Mouse (Mus musculus): ENCODE results near the gene Arhgdig. TPM values are rescaled to one million over a fixed set of nuclear protein-coding genes. Genes with fewer than 3 reads are reported as not detected.

Arhgdig gene
- 31.2 and 41.8 TPM in 2 replicates for polyA plus RNA-seq (2012)

DNA sequence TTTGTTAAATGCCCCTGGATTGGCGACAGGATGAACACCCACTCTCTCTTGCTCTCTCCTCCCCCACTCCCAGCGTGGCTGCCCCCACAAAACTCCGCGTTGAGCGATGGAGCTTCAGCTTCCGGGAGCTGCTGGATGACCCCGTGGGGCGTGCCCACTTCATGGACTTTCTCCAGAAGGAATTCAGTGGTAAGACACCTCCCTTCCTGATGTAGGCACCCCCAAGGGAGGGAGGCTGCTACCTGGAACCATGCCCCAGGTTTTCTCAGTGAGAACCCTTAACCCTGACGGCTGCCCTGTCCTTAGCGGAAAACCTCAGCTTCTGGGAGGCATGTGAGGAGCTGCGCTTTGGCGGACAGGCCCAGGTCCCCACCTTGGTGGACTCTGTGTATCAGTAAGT, at the start of gene Arhgdig:
Gene Arhgdig, minus strand, starts transcription at position 101 of the 400 bp plus-strand sequence.
- no peak for TF ChIP-seq GATA1 (IDR thresholded peaks at IDR 0.05; ENCODE audit: low read length)

- no peak for TF ChIP-seq GATA1 (IDR thresholded peaks at IDR 0.05; ENCODE audit: low read length)
These were observed 47.7 kb upstream of the Arhgdig start for GRCm38 (mm10) chr17:26255313-26255712.

GRCm38 (mm10) chr17:26253399-26253798, 45.8 kb upstream of the Arhgdig start:
- TF ChIP-seq GATA1 (IDR thresholded peaks at IDR 0.05; ENCODE audit: low read length) = no peak

DNA sequence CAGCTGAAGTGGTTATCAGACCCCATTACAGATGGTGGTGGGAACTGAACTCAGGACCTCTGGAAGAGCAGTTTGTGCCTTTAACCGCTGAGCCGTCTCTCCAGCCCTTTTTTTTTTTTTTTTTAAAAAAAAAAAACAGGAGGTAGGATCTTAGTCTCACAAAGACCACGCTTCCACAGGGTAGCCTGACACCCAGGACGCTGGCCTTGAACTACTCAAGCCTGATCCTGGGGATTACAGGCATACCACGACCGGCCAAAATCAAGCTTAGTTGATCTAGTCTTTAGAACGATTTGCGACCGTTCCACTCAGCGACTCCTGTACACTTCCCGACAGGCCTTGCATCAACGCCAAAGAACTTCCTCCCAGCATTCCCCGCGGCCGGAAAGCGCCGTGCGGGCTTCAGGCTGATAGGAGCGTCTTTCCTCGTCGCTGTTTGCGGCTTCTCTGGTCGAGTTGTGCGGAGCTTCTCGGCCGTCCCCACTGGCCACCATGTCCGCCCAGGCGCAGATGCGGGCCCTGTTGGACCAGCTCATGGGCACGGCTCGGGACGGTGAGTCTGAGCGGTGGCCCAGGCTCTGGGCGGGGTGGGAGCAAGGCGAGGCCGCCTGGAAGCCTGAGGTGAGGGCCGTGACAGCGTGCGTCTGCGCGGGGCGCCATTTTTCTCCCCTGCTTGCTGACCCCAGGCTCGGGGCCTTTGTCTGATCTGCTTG, 45.1 kb upstream of the Arhgdig start, which contains the start of gene Luc7l:
Gene Luc7l, plus strand, starts transcription at position 358 of the 713 bp plus-strand sequence.
- no peak for TF ChIP-seq GATA1 (IDR thresholded peaks at IDR 0.05; ENCODE audit: low read length)

DNA sequence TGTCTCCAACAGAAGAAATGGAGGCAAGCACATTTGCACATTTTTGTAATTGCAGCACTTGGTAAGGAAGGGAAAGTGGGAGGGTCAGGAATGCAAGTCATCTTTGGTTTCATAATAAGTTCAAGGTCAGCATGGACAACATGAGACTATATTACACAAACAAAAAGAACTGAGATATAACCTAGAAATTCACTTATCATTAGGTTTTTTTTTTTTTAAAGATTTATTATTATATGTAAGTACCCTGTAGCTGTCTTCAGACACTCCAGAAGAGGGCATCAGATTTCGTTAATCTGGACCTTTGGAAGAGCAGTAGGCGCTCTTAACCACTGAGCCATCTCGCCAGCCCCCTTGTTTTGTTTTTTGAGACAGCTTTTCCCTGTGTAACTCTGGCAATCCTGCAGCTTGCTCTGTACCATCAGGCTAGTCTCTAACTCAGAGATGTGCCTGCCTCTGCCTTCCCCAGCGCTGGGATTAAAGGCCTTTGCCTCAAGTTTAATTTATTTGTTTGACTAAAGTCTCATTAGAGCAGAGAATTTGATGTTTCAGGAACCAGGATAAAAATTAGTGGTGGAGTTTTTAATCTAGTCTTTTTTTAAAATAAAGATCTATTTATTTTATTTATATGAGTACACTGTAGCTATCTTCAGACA, 44.4 kb upstream of the Arhgdig start:
- TF ChIP-seq GATA1 (IDR thresholded peaks at IDR 0.05; ENCODE audit: low read length) = no peak

DNA sequence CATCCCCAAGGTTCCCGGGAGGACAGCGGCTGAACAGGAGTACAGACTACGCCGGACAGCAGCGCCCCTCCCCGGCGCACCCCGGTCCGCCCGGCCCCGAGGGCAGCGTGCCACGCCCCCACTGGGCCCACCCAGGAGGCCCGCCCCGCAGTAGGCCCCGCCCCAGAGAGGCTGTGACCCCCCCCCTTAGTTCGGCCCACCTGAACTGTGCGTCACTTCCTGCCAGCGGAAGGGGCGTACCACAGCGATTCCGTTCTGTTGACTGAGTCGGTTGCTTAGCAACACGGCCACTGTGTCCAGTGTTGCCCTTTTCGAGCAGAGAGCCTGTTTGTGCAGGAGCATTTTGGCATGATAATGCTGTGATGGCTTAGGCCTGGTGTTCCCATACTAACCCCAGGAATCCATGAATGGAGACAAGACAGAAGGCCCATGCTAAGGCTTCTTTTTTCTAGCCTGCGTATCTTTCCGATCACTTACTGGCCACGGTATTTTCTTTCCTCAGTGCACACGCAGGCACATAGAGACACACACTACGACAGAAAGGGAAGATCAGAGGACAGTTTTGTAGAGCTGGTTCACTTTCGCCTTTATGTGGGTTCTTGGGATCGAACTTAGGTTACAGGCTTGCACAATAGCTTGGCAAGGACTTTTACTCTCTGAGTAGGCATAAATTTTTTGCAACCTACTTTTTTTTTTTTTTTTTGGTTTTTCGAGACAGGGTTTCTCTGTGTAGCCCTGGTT, 36.7 kb upstream of the Arhgdig start, which contains the start of gene Fam234a:
Gene Fam234a, minus strand, starts transcription at position 142 of the 741 bp plus-strand sequence.
- no peak for TF ChIP-seq GATA1 (IDR thresholded peaks at IDR 0.05; ENCODE audit: low read length)

- TF ChIP-seq GATA1 (IDR thresholded peaks at IDR 0.05; ENCODE audit: low read length) = no peak
These were observed 36.0 kb upstream of the Arhgdig start for GRCm38 (mm10) chr17:26243471-26244100.

- no peak for TF ChIP-seq GATA1 (IDR thresholded peaks at IDR 0.05; ENCODE audit: low read length)
These were observed 33.4 kb upstream of the Arhgdig start for GRCm38 (mm10) chr17:26240990-26241389.

DNA sequence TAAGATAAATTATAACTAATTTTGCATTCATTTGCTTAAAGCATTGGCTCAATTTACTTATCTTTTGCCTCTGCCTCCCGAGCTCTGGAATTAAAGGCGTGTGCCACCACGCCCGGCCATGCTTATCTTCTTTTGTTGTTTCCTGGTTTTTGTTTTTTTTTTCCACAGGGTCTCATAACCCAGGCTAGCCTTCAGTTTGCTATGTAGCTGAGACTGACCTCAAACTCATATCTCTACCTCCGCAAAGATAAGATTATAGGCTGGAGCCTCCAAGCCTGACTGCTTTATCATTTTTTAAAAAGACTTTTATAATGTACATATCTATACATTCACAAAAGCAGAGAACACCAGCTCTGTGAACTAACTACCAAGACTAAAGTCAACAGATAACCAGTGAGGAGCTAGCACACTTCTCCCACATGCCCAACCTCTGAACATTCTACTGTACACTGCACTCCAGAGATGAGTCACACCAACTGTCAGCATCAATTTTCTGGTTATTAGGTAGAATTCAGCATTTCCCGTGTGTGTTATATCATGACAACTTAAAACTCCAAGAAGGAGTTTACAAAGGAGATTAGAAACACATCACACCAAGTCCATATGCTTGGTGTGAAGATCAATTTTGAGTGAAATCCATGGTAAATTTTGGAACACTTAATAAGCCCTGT, 32.7 kb upstream of the Arhgdig start:
- peak; percentile 81 for TF ChIP-seq GATA1 (IDR thresholded peaks at IDR 0.05; ENCODE audit: low read length)

GRCm38 (mm10) chr17:26239551-26239950, 32.0 kb upstream of the Arhgdig start:
- TF ChIP-seq GATA1 (IDR thresholded peaks at IDR 0.05; ENCODE audit: low read length) = no peak

DNA sequence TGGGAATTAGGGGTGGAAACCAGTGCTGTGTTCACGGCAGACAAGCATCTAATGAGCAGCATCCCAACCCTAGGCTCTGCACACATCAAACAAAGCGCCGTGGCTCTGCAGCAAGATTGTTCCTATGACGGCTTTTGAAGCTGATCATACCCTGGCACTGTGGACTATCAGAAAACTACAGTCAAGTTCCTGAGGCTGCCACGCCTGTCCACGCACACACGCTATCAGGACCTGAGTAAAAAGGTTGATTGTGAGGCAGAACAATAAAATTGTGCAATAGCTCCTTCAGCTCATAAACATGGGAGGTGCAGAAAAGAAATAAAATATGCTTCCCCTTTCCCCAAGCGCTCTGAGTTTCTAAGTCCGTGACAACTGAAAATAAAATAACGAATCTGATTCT, 30.1 kb upstream of the Arhgdig start:
- no peak for TF ChIP-seq GATA1 (IDR thresholded peaks at IDR 0.05; ENCODE audit: low read length)

DNA sequence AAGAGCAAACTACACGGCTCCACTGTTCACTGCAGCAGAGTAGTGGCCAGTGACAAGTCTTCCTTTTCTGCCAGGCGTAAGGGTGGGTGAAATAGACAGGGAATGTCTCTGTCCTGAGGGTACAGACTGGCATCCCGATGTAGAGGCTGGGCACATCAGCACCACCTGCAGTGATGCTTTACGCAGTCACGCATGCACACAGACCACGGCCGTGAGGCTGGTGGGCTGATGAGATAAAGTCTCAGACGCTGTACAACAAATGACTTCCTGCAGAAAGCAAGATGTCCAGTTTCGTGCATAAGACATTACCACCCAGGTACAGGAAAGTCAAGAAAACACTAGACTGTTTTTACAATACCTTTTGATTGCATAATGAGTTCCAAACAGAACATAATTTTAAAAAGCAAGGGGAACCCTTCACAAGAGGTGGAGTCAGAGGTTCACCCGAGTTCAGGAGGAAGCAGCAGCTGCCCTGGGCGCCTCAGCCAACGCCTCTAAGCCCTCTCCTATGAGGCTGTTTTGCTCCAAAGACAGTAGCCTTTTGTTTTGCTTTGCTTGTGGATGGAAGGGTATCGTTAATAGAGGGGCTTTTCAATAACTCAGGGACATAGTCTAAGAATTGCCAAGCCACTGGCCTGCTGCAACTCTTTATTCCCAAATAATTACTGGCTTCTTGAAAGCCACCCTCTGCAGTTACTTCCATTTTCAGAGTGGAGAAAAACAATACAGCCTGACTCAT, 27.7 kb upstream of the Arhgdig start:
- no peak for TF ChIP-seq GATA1 (IDR thresholded peaks at IDR 0.05; ENCODE audit: low read length)

GRCm38 (mm10) chr17:26234386-26234785, 26.8 kb upstream of the Arhgdig start:
- no peak for TF ChIP-seq GATA1 (IDR thresholded peaks at IDR 0.05; ENCODE audit: low read length)

GRCm38 (mm10) chr17:26232863-26233262, 25.3 kb upstream of the Arhgdig start:
- TF ChIP-seq GATA1 (IDR thresholded peaks at IDR 0.05; ENCODE audit: low read length) = no peak
